Mouse (Mus musculus) regulatory T cell (primary cell): ENCODE measurements around the gene Acsl5.

ENCODE experiments used
- in situ Hi-C: fragments of 300-600 bp; cut with MboI, MseI; formaldehyde crosslinking; loops from one replicate; pipeline ENCODE4 v1.15.1; 2025; ENCODE audit warnings: high pct_unique_total_duplicates

Acsl5 gene

GRCm38 (mm10) chr19:55239766-55240426, 11.8 kb upstream of the Acsl5 start:
- in situ Hi-C loops = no loop called here

GRCm38 (mm10) chr19:55241186-55241645, 10.5 kb upstream of the Acsl5 start, which contains the start of gene Gucy2g:
Gene Gucy2g (minus strand): TSS chr19:55241236.
- in situ Hi-C loops = no loop called here

- in situ Hi-C loops = no loop called here
Measured at GRCm38 (mm10) chr19:55244791-55245231, 6.9 kb upstream of the Acsl5 start.

- in situ Hi-C loops = no loop called here
Measured at GRCm38 (mm10) chr19:55247563-55247962, 4.2 kb upstream of the Acsl5 start.

GRCm38 (mm10) chr19:55247991-55248520, 3.7 kb upstream of the Acsl5 start:
- in situ Hi-C loops = no loop called here

- in situ Hi-C loops = no loop called here
Measured at GRCm38 (mm10) chr19:55250451-55250850, 1.3 kb upstream of the Acsl5 start.

- in situ Hi-C loops = no loop called here
Measured at GRCm38 (mm10) chr19:55253239-55253569, 1.5 kb downstream of the Acsl5 start.

GRCm38 (mm10) chr19:55253570-55254441, 2.1 kb downstream of the Acsl5 start:
- in situ Hi-C loops = no loop called here

- in situ Hi-C loops = loop anchor here (5.0 kb wide), 1 partner anchor 53 kb away; no protein-coding TSS in a partner anchor
Measured at GRCm38 (mm10) chr19:55254513-55255016, 2.8 kb downstream of the Acsl5 start.

GRCm38 (mm10) chr19:55256156-55256555, 4.4 kb downstream of the Acsl5 start:
- in situ Hi-C loops = loop anchor here (5.0 kb wide), 1 partner anchor 51 kb away; no protein-coding TSS in a partner anchor

GRCm38 (mm10) chr19:55257656-55258375, 6.1 kb downstream of the Acsl5 start:
- in situ Hi-C loops = loop anchor here (5.0 kb wide), 1 partner anchor 49 kb away; no protein-coding TSS in a partner anchor

- in situ Hi-C loops = loop anchor here (5.0 kb wide), 1 partner anchor 49 kb away; no protein-coding TSS in a partner anchor
Measured at GRCm38 (mm10) chr19:55258514-55258913, 6.8 kb downstream of the Acsl5 start.

GRCm38 (mm10) chr19:55260389-55261184, 8.8 kb downstream of the Acsl5 start:
- in situ Hi-C loops = loop anchor here (5.0 kb wide), 1 partner anchor 652 kb away; no protein-coding TSS in a partner anchor

- in situ Hi-C loops = no loop called here
Measured at GRCm38 (mm10) chr19:55265269-55265668, 13.5 kb downstream of the Acsl5 start.

GRCm38 (mm10) chr19:55266786-55267185, 15.0 kb downstream of the Acsl5 start:
- in situ Hi-C loops = no loop called here

GRCm38 (mm10) chr19:55268150-55268549, 16.4 kb downstream of the Acsl5 start:
- in situ Hi-C loops = no loop called here

GRCm38 (mm10) chr19:55269051-55269450, 17.3 kb downstream of the Acsl5 start:
- in situ Hi-C loops = no loop called here

- in situ Hi-C loops = no loop called here
Measured at GRCm38 (mm10) chr19:55271448-55271847, 19.7 kb downstream of the Acsl5 start.

GRCm38 (mm10) chr19:55273340-55273739, 21.6 kb downstream of the Acsl5 start:
- in situ Hi-C loops = no loop called here

GRCm38 (mm10) chr19:55276100-55276499, 24.4 kb downstream of the Acsl5 start:
- in situ Hi-C loops = no loop called here
